Mouse (Mus musculus): ENCODE data around the gene Cenpj.

GRCm38 (mm10) chr14:56572546-56572945, 2.7 kb downstream of the Cenpj start:
- TF ChIP-seq CTCF (IDR thresholded peaks at IDR 0.05; ENCODE audit: extremely low read depth, insufficient read length, insufficient replicate concordance, low read depth, low read length) (no peak), POLR2A (IDR thresholded peaks at IDR 0.05; ENCODE audit: low read depth, low read length) (no peak)

All from small intestine, adult 2 months (tissue).